Mouse (Mus musculus) layer of hippocampus, adult 2 months (tissue): ENCODE data around the gene Atg2b. TPM values are rescaled to one million over a fixed set of nuclear protein-coding genes. Genes with fewer than 3 reads are reported as not detected.
A peak's percentile ranks its signal among the peaks of the same experiment; 100 is the strongest.

Source experiments
- DNase-seq, 2 experiments: peaks; one replicate each; pipeline ENCODE4 v3.0.0; 2022; ENCODE audit warnings: low spot score in 2 of 2
- H3K27ac ChIP-seq: fragments of 200-600 bp; 2 replicates; pipeline ENCODE4 v1.8.1; 2022
- H3K4me3 ChIP-seq: fragments of 200-600 bp; 2 replicates; pipeline ENCODE4 v1.8.1; 2022; ENCODE audit warnings: mild to moderate bottlenecking
- CTCF ChIP-seq: fragments of 200-600 bp; conservative IDR thresholded peaks from 2 replicates; pipeline ENCODE4 v1.8.1; 2022; ENCODE audit warnings: antibody characterized with exemption, mild to moderate bottlenecking, moderate library complexity
- total RNA-seq, 2 experiments: library from RNA; stranded (reverse); gene quantifications; 2 replicates each; pipeline ENCODE4 v1.2.3; 2021

Atg2b gene
- total RNA-seq, 2 experiments from 2014 or later: 44.2 to 47.7 TPM

- TF ChIP-seq CTCF: no peak
- H3K4me3 ChIP-seq: no peak overlapping the region
- no peak overlapping the region for H3K27ac ChIP-seq
- no peak for DNase-seq
Measured at GRCm38 (mm10) chr12:105601586-105601985, 83.4 kb downstream of the Atg2b start.

DNA sequence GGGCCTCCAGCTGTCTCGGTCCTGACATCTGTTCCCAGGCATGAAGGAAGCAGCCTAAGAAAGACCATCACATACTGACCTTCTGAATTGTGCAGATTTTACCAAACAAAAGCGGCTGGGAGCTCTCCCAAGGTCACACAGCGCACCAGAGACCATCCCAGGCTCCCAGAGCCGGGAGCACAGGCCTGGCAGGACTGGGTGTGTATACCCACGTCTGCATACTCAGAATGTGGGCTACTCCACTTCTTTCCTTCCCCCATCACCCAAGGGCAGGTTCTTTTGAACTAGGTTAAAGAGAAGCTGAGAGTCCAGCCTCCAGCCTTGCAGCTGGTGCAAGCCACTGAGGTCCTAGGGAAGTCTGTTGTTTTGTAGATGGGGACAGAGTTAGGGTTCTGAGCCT lies 85.9 kb downstream of the Atg2b start:
- Histone ChIP-seq H3K4me3 (no peak overlapping the region), H3K27ac (no peak overlapping the region)
- no peak for DNase-seq
- TF ChIP-seq CTCF: no peak

GRCm38 (mm10) chr12:105598503-105598902 lies 86.5 kb downstream of the Atg2b start:
- no peak overlapping the region for H3K4me3 ChIP-seq
- no peak overlapping the region for H3K27ac ChIP-seq
- TF ChIP-seq CTCF: no peak
- no peak for DNase-seq

GRCm38 (mm10) chr12:105597135-105597534 lies 87.9 kb downstream of the Atg2b start:
- no peak for DNase-seq
- H3K27ac ChIP-seq: no peak overlapping the region
- H3K4me3 ChIP-seq: no peak overlapping the region
- TF ChIP-seq CTCF: no peak

- no peak for DNase-seq
- no peak for TF ChIP-seq CTCF
- Histone ChIP-seq H3K27ac (no peak overlapping the region), H3K4me3 (no peak overlapping the region)
Measured at GRCm38 (mm10) chr12:105593471-105593870, 91.5 kb downstream of the Atg2b start.

DNA sequence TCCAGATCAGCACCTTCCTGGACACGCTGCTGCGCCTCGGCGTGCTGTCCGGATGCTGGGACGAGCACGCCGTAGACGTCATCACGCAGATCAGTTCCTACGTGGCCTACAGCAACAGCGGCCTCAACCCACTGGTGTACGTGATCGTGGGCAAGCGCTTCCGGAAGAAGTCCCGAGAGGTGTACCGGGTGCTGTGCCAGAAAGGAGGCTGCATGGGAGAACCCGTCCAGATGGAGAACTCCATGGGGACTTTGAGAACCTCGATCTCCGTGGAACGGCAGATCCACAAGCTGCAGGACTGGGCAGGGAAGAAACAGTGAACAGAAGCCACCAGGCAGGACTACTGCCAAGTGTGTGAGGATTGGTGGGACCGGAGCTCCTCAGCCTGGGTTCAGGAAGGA lies 92.7 kb downstream of the Atg2b start:
- no peak for TF ChIP-seq CTCF
- no peak for DNase-seq
- no peak overlapping the region for H3K4me3 ChIP-seq
- H3K27ac ChIP-seq: no peak overlapping the region

DNA sequence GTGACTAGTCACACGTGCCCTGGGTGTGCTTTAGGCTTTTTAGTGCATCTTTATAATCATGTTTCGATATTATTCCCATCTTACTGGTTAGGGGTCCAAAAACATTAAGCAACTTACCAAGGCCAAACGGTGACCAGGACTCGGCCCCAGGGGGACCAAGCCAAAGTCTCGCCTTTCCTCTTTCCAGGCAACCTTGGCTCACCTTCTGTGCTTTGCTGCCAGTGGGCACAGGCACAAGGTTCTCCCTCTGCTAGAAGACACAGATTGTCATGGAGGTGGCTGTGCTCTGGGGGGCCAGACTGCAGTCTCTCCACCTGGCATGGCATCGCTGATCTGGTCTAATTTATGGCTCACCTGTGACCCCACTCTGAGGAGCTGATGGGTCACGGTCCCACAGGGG lies 94.2 kb downstream of the Atg2b start:
- Histone ChIP-seq H3K27ac (no peak overlapping the region), H3K4me3 (no peak overlapping the region)
- no peak for DNase-seq
- TF ChIP-seq CTCF: no peak

DNA sequence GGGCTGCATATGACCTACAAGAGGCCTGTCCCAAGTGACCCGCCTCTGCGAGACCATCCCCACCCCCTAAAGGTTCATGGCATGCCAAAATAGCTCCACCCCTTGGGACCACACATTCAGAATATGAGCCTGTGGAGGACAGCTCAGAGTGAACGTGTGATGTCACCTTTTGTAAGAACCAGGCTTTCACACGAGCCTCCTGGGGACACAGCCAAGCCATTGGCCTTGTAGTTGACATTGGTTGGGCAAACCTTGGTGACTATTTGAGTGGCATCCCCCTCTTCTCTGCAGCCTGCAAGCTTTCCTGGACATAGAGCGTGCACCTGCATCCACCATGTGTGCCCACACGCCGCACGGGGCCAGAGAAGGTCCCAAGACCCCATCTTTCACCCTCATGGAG lies 97.5 kb downstream of the Atg2b start:
- Histone ChIP-seq H3K27ac (no peak overlapping the region), H3K4me3 (no peak overlapping the region)
- TF ChIP-seq CTCF: no peak
- DNase-seq: no peak

- H3K27ac ChIP-seq: no peak overlapping the region
- peak; percentile 71 to 74 for DNase-seq
- TF ChIP-seq CTCF: peak; percentile 95
- no peak overlapping the region for H3K4me3 ChIP-seq
Measured at GRCm38 (mm10) chr12:105584851-105585250, 100.2 kb downstream of the Atg2b start.

- no peak for DNase-seq
- H3K4me3 ChIP-seq: no peak overlapping the region
- TF ChIP-seq CTCF: no peak
- no peak overlapping the region for H3K27ac ChIP-seq
Measured at GRCm38 (mm10) chr12:105583484-105583883, 101.5 kb downstream of the Atg2b start.

DNA sequence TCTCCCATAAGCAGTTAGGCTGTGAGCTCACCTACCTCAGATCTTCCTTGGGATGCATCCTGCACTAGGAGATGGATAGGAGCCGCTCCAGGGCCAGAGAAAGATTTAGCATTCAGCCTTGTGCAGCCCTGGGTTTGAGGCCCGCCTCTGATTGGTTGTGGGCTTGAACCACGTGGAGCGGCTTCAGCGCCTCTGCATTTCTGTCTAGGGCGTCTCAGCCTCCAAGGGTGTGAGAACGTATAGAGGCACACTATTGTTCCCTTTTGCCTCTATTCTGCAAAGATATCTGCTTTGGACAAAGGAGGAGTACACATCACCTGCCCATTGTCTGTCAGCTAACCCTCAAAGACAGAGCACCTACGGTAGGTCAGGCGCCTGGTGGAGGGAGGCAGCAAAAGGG lies 102.5 kb downstream of the Atg2b start:
- no peak for DNase-seq
- no peak for TF ChIP-seq CTCF
- no peak overlapping the region for H3K27ac ChIP-seq

GRCm38 (mm10) chr12:105580490-105580889 lies 104.5 kb downstream of the Atg2b start:
- no peak for TF ChIP-seq CTCF
- Histone ChIP-seq H3K4me3 (no peak overlapping the region), H3K27ac (no peak overlapping the region)
- DNase-seq: no peak

More for the DNA sequence above, 102.5 kb downstream of the Atg2b start:
- no peak overlapping the region for H3K4me3 ChIP-seq

DNA sequence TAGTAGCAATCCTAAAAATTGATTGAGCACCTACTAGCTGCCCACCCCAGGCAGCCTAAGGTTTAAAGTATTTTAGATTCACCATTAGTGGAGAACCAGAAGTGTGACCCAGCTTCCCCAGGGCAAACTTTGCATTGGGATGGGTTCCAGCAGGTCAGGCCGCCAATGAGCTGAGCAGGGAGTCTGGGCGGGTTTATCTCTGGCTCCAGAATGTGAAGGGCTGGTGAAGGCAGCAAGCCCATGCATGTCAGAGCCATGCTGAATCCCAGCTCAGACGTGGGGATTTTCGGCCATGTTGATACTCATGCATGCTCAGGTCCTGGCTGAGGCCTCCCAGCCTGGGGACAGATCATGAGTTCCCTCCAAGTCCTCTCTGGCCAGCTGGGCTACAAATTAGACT lies 110.7 kb downstream of the Atg2b start:
- Histone ChIP-seq H3K4me3 (no peak overlapping the region), H3K27ac (no peak overlapping the region)
- no peak for DNase-seq
- TF ChIP-seq CTCF: no peak

DNA sequence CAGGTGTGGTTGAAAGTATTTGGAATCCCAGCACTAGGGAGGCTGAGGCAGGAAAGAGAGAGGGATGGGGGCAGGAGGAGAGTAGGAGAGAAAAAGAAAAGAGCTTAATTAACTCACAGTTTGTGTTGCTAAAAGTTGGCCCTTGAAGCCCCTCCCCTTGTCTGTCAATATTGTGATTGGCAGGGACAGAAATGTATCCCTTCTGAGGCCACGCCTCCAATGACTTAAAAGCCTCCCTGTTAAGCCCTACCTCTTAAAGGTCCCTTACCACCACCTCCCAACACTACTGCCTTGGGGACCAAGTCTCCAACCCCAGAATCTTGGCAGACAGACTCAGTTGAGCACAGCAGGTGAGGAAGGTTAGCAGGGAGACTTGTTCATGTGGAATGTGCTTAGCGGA lies 112.4 kb downstream of the Atg2b start:
- no peak overlapping the region for H3K27ac ChIP-seq
- no peak for DNase-seq
- no peak overlapping the region for H3K4me3 ChIP-seq
- TF ChIP-seq CTCF: no peak

GRCm38 (mm10) chr12:105571867-105572266 lies 113.1 kb downstream of the Atg2b start:
- no peak overlapping the region for H3K4me3 ChIP-seq
- no peak for TF ChIP-seq CTCF
- H3K27ac ChIP-seq: no peak overlapping the region
- DNase-seq: no peak

Other genes starting within 250 kb of the Atg2b start
- gene D430019H16Rik, start 231.4 kb downstream of the Atg2b start, total RNA-seq: 100 to 1,000 TPM; 115 to 116 TPM
- gene Bdkrb2, start 122.0 kb downstream of the Atg2b start, total RNA-seq: under 1 TPM; 0.28 to 0.69 TPM
- gene Bdkrb1, start 82.1 kb downstream of the Atg2b start, total RNA-seq: not detected
- 10 to 100 TPM; 25.3 to 26.7 TPM for gene Gskip, start 382 bp downstream of the Atg2b start, total RNA-seq
- 1 to 10 TPM in 1 of 2 experiments, under 1 TPM in 1; 0.69 to 1.7 TPM for gene Ak7, start 20.8 kb upstream of the Atg2b start, total RNA-seq
- gene Papola, start 99.5 kb upstream of the Atg2b start, total RNA-seq: 100 to 1,000 TPM; 156 to 163 TPM